Mouse (Mus musculus): Measurements from ENCODE around the gene Gprc5a. TPM values are rescaled to one million over a fixed set of nuclear protein-coding genes. Genes with fewer than 3 reads are reported as not detected.

Gprc5a gene
- polyA plus RNA-seq, 1 experiment from 2014 or later: 15.8 TPM

DNA sequence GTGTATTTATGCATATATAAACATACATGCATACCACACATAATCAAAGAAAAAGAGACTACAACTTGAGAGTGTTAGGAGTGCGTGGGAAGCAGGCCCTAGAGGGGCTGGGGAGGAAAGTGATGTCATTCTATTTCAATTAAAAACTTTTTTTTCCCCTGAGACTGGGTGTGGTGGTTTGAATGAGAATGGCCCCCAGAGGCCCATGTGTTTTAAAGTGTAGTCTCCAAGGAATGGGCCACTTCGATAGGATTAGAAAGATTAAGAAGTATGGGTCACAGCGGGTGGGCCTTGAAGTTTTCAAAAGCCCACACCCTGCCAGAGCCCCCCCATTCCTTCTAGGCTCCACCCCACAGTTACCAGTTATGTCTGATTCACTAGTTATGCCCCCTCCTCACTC is 26.8 kb upstream of the Gprc5a start:
- no peak for ATAC-seq (ENCODE audit: low FRiP score, low TSS enrichment)
- Histone ChIP-seq H3K36me3 (ENCODE audit: control insufficient read depth, insufficient read depth, low read length) (no peaks in the 10 kb centered on the region), H3K4me3 (ENCODE audit: low read length) (no peak overlapping the region), H3K27ac (ENCODE audit: low read depth, low read length) (no peak overlapping the region), H3K9me3 (ENCODE audit: control insufficient read depth, low read length) (no peaks in the 10 kb centered on the region), H3K9ac (ENCODE audit: low read depth, low read length) (no peak overlapping the region), H3K27me3 (ENCODE audit: control insufficient read depth, insufficient read depth, low read length) (peaks cover 5% of the 10 kb centered on the region; the same call in 1 of the 2 replicates), H3K4me1 (ENCODE audit: control insufficient read depth, insufficient read depth, low read length) (peaks cover 5% of the 10 kb centered on the region), H3K4me2 (replicated peaks; ENCODE audit: low read depth, low read length) (no peak overlapping the region)
- WGBS: 79% methylated on average over 3 of the region's 3 CpGs

DNA sequence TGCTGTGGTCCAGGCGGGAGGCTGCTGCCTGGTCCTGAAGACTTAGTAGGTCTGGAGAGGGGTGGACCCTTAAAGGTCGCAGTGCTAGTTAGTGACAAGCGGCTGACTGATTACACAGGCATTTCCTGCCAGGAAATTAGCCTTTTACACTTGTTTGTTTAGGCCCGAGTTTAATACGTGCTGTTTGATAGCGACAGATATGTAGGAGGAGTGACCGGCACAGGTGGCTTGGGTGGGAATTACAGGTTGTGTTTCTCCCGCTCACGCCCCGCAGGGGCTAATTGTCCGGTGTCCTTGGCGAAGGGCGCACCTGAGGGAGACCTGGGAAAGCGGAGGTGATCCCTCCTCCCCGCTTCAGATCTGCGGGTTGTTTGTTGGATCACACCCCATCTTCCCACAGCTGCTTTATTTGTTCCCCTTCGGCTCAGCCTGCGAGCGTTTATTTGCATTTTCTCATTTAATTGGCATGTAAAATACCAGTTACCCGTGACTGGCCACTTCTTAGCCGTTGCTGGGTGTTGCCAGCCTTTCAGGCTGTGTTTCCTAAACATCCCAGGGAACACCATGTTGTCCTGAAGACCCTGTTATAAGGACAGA is 25.1 kb upstream of the Gprc5a start:
- 1% methylated on average over 21 of the region's 21 CpGs for WGBS
- Histone ChIP-seq H3K4me3 (ENCODE audit: low read length) (peak overlapping the region; percentile 18; the same call in 1 of the 2 replicates), H3K36me3 (ENCODE audit: control insufficient read depth, insufficient read depth, low read length) (no peaks in the 10 kb centered on the region), H3K4me2 (replicated peaks; ENCODE audit: low read depth, low read length) (peak overlapping the region; percentile 41), H3K9ac (ENCODE audit: low read depth, low read length) (no peak overlapping the region; the same call in 1 of the 2 replicates), H3K4me1 (ENCODE audit: control insufficient read depth, insufficient read depth, low read length) (peaks cover 5% of the 10 kb centered on the region), H3K27ac (ENCODE audit: low read depth, low read length) (no peak overlapping the region), H3K9me3 (ENCODE audit: control insufficient read depth, low read length) (no peaks in the 10 kb centered on the region), H3K27me3 (ENCODE audit: control insufficient read depth, insufficient read depth, low read length) (peaks cover 5% of the 10 kb centered on the region; the same call in 1 of the 2 replicates)
- peak; percentile 54; the same call in 1 of the 2 replicates for ATAC-seq (ENCODE audit: low FRiP score, low TSS enrichment)

- H3K4me2 ChIP-seq (replicated peaks; ENCODE audit: low read depth, low read length): no peak overlapping the region
- WGBS: 78% methylated on average over 3 of the region's 3 CpGs
- H3K27me3 ChIP-seq (ENCODE audit: control insufficient read depth, insufficient read depth, low read length): peaks cover 5% of the 10 kb centered on the region; the same call in 1 of the 2 replicates
- ATAC-seq (ENCODE audit: low FRiP score, low TSS enrichment): no peak
- no peak overlapping the region for H3K27ac ChIP-seq (ENCODE audit: low read depth, low read length)
- no peaks in the 10 kb centered on the region for H3K36me3 ChIP-seq (ENCODE audit: control insufficient read depth, insufficient read depth, low read length)
- H3K9me3 ChIP-seq (ENCODE audit: control insufficient read depth, low read length): no peaks in the 10 kb centered on the region
- peaks cover 5% of the 10 kb centered on the region for H3K4me1 ChIP-seq (ENCODE audit: control insufficient read depth, insufficient read depth, low read length)
- H3K4me3 ChIP-seq (ENCODE audit: low read length): no peak overlapping the region
- H3K9ac ChIP-seq (ENCODE audit: low read depth, low read length): no peak overlapping the region
These were observed 23.5 kb upstream of the Gprc5a start for GRCm38 (mm10) chr6:135041930-135042329.

- no peak for ATAC-seq (ENCODE audit: low FRiP score, low TSS enrichment)
- Histone ChIP-seq H3K36me3 (ENCODE audit: control insufficient read depth, insufficient read depth, low read length) (no peaks in the 10 kb centered on the region), H3K4me1 (ENCODE audit: control insufficient read depth, insufficient read depth, low read length) (peaks cover 3% of the 10 kb centered on the region; the same call in 1 of the 2 replicates), H3K9ac (ENCODE audit: low read depth, low read length) (no peak overlapping the region), H3K27me3 (ENCODE audit: control insufficient read depth, insufficient read depth, low read length) (no peaks in the 10 kb centered on the region), H3K4me3 (ENCODE audit: low read length) (no peak overlapping the region), H3K9me3 (ENCODE audit: control insufficient read depth, low read length) (no peaks in the 10 kb centered on the region), H3K4me2 (replicated peaks; ENCODE audit: low read depth, low read length) (no peak overlapping the region), H3K27ac (ENCODE audit: low read depth, low read length) (no peak overlapping the region)
- WGBS: 74% methylated on average over 9 of the region's 9 CpGs
These were observed 18.2 kb upstream of the Gprc5a start for GRCm38 (mm10) chr6:135047276-135047675.

- Histone ChIP-seq H3K27me3 (ENCODE audit: control insufficient read depth, insufficient read depth, low read length) (no peaks in the 10 kb centered on the region), H3K36me3 (ENCODE audit: control insufficient read depth, insufficient read depth, low read length) (no peaks in the 10 kb centered on the region), H3K4me3 (ENCODE audit: low read length) (no peak overlapping the region), H3K9ac (ENCODE audit: low read depth, low read length) (no peak overlapping the region), H3K9me3 (ENCODE audit: control insufficient read depth, low read length) (no peaks in the 10 kb centered on the region), H3K4me1 (ENCODE audit: control insufficient read depth, insufficient read depth, low read length) (peaks cover 3% of the 10 kb centered on the region; the same call in 1 of the 2 replicates), H3K27ac (ENCODE audit: low read depth, low read length) (no peak overlapping the region), H3K4me2 (replicated peaks; ENCODE audit: low read depth, low read length) (no peak overlapping the region)
- 45% methylated on average over 6 of the region's 6 CpGs for WGBS
- no peak for ATAC-seq (ENCODE audit: low FRiP score, low TSS enrichment)
These were observed 16.9 kb upstream of the Gprc5a start for GRCm38 (mm10) chr6:135048509-135048908.

DNA sequence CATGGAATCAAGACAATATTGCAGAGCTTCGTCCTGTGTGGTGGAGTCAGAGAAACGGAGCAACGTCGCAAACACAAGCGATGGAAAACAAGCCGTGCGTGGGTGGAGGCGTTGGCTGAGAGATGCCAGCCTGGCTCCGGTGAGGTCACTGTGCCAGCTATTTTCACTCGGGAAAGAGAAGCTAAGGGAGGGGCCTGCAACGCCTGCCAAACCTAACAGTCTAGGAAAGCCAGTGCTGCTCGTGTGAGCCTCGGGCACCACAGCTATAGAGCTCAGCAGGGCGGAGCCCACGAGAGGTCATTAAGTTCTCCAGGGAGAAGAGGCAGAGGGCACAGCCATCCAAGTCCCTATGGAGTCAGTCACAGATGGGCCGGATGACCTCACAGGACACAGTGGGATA is 16.5 kb upstream of the Gprc5a start:
- ATAC-seq (ENCODE audit: low FRiP score, low TSS enrichment): peak; percentile 51
- no peaks in the 10 kb centered on the region for H3K9me3 ChIP-seq (ENCODE audit: control insufficient read depth, low read length)
- WGBS: 50% methylated on average over 16 of the region's 16 CpGs
- H3K9ac ChIP-seq (ENCODE audit: low read depth, low read length): no peak overlapping the region
- H3K27ac ChIP-seq (ENCODE audit: low read depth, low read length): no peak overlapping the region
- H3K4me2 ChIP-seq (replicated peaks; ENCODE audit: low read depth, low read length): no peak overlapping the region
- no peaks in the 10 kb centered on the region for H3K36me3 ChIP-seq (ENCODE audit: control insufficient read depth, insufficient read depth, low read length)
- peaks cover 3% of the 10 kb centered on the region; the same call in 1 of the 2 replicates for H3K4me1 ChIP-seq (ENCODE audit: control insufficient read depth, insufficient read depth, low read length)
- H3K4me3 ChIP-seq (ENCODE audit: low read length): no peak overlapping the region
- no peaks in the 10 kb centered on the region for H3K27me3 ChIP-seq (ENCODE audit: control insufficient read depth, insufficient read depth, low read length)

- 87% methylated on average over 3 of the region's 3 CpGs for WGBS
- Histone ChIP-seq H3K27me3 (ENCODE audit: control insufficient read depth, insufficient read depth, low read length) (no peaks in the 10 kb centered on the region), H3K9ac (ENCODE audit: low read depth, low read length) (no peak overlapping the region), H3K4me3 (ENCODE audit: low read length) (no peak overlapping the region), H3K9me3 (ENCODE audit: control insufficient read depth, low read length) (no peaks in the 10 kb centered on the region), H3K36me3 (ENCODE audit: control insufficient read depth, insufficient read depth, low read length) (no peaks in the 10 kb centered on the region), H3K4me1 (ENCODE audit: control insufficient read depth, insufficient read depth, low read length) (peaks cover 2% of the 10 kb centered on the region; the same call in 1 of the 2 replicates), H3K4me2 (replicated peaks; ENCODE audit: low read depth, low read length) (no peak overlapping the region), H3K27ac (ENCODE audit: low read depth, low read length) (no peak overlapping the region)
- no peak for ATAC-seq (ENCODE audit: low FRiP score, low TSS enrichment)
These were observed 11.7 kb upstream of the Gprc5a start for GRCm38 (mm10) chr6:135053789-135054188.

- H3K27me3 ChIP-seq (ENCODE audit: control insufficient read depth, insufficient read depth, low read length): no peaks in the 10 kb centered on the region
- H3K9me3 ChIP-seq (ENCODE audit: control insufficient read depth, low read length): no peaks in the 10 kb centered on the region
- no peak overlapping the region for H3K4me2 ChIP-seq (replicated peaks; ENCODE audit: low read depth, low read length)
- H3K4me1 ChIP-seq (ENCODE audit: control insufficient read depth, insufficient read depth, low read length): no peaks in the 10 kb centered on the region
- no peaks in the 10 kb centered on the region for H3K36me3 ChIP-seq (ENCODE audit: control insufficient read depth, insufficient read depth, low read length)
- no peak overlapping the region for H3K4me3 ChIP-seq (ENCODE audit: low read length)
- H3K9ac ChIP-seq (ENCODE audit: low read depth, low read length): no peak overlapping the region
- ATAC-seq (ENCODE audit: low FRiP score, low TSS enrichment): no peak
- 51% methylated on average over 4 of the region's 4 CpGs for WGBS
- H3K27ac ChIP-seq (ENCODE audit: low read depth, low read length): no peak overlapping the region
These were observed 9.6 kb upstream of the Gprc5a start for GRCm38 (mm10) chr6:135055882-135056281.

DNA sequence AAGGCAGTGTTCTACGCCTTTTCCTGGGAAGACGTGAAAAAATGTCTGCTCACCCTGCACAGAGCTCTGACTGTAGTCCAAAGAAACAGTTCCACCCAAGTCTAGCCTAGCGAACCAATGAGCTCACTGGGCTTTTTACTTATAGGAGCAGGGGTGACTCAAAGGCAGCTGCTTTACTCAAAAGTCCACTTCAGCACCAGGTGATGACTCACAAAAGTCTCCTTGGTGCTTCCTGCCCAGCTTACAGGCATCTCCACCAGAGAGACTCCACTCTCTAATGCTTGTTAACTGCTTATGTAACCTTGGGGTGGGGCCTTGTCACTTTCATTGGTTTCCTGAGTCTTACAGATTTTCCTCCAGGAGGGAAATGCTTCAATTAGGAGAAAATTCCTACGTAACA is 4.7 kb upstream of the Gprc5a start:
- no peak overlapping the region for H3K9ac ChIP-seq (ENCODE audit: low read depth, low read length)
- 94% methylated on average over 4 of the region's 4 CpGs for WGBS
- H3K36me3 ChIP-seq (ENCODE audit: control insufficient read depth, insufficient read depth, low read length): no peaks in the 10 kb centered on the region

More for the DNA sequence above, 4.7 kb upstream of the Gprc5a start:
- Histone ChIP-seq H3K9me3 (ENCODE audit: control insufficient read depth, low read length) (no peaks in the 10 kb centered on the region), H3K4me2 (replicated peaks; ENCODE audit: low read depth, low read length) (no peak overlapping the region), H3K4me3 (ENCODE audit: low read length) (no peak overlapping the region), H3K27ac (ENCODE audit: low read depth, low read length) (no peak overlapping the region), H3K27me3 (ENCODE audit: control insufficient read depth, insufficient read depth, low read length) (no peaks in the 10 kb centered on the region), H3K4me1 (ENCODE audit: control insufficient read depth, insufficient read depth, low read length) (peaks cover 4% of the 10 kb centered on the region)
- ATAC-seq (ENCODE audit: low FRiP score, low TSS enrichment): no peak
